Mouse (Mus musculus) liver, embryonic 16.5 days (tissue): Measurements from ENCODE around the gene Myh7. TPM values are rescaled to one million over a fixed set of nuclear protein-coding genes. Genes with fewer than 3 reads are reported as not detected.

ENCODE experiments used
- ATAC-seq: fragments of 200-750 bp; cut with Nextera tagmentation; 2 replicates; pipeline ENCODE4 v1.8.0; 2017; ENCODE audit warnings: low read depth, mild to moderate bottlenecking, moderate number of reproducible peaks, moderate library complexity
- H3K27ac ChIP-seq: fragments of 300-500 bp; sonication (generic); 2 replicates; pipeline ENCODE4 v1.5.1; 2014; ENCODE audit warnings: mild to moderate bottlenecking, low read length
- H3K27me3 ChIP-seq: fragments of 300-500 bp; sonication (generic); 2 replicates; pipeline ENCODE4 v1.6.1; 2014; ENCODE audit warnings: low read depth, low read length, mixed read lengths; ENCODE audit not compliant: control insufficient read depth, insufficient read depth
- H3K36me3 ChIP-seq: fragments of 300-500 bp; sonication (generic); 2 replicates; pipeline ENCODE4 v1.6.1; 2014; ENCODE audit warnings: mild to moderate bottlenecking; ENCODE audit not compliant: control insufficient read depth, insufficient read depth
- H3K4me1 ChIP-seq: fragments of 300-500 bp; sonication (generic); 2 replicates; pipeline ENCODE4 v1.6.1; 2014; ENCODE audit warnings: low read depth, low read length, mixed read lengths; ENCODE audit not compliant: control insufficient read depth
- H3K4me2 ChIP-seq: fragments of 300-500 bp; sonication (generic); 2 replicates; pipeline ENCODE4 v1.6.1; 2014; ENCODE audit warnings: low read depth, low read length, mixed read lengths
- H3K4me3 ChIP-seq: fragments of 300-500 bp; sonication (generic); 2 replicates; pipeline ENCODE4 v1.5.1; 2014; ENCODE audit warnings: low read depth, mild to moderate bottlenecking, low read length
- H3K9ac ChIP-seq: fragments of 300-500 bp; sonication (generic); 2 replicates; pipeline ENCODE4 v1.6.1; 2014; ENCODE audit warnings: low read depth, low read length
- H3K9me3 ChIP-seq: fragments of 300-500 bp; sonication (generic); replicated peaks from 2 replicates; pipeline ENCODE4 v1.6.1; 2016; ENCODE audit warnings: low read length; ENCODE audit not compliant: control insufficient read depth
- WGBS: fragments of 180-500 bp; shearing (Covaris S2); extraction: QIAGEN DNeasy Blood & Tissue Kit; methylation state at CpG from one replicate; pipeline ENCODE4 v1.1.7; 2014; ENCODE audit not compliant: insufficient replicate concordance; 5-methylcytosine and 5-hydroxymethylcytosine counted together
- polyA plus RNA-seq: library from polyadenylated mRNA; unstranded; fragments of >200 nt; fragmentation: Nextera tagmentation; extraction: Ambion mirVana; gene quantifications from 2 replicates; pipeline ENCODE4 v1.2.1, GENCODE M21; 2015

Gene Myh7
- polyA plus RNA-seq, 1 experiment from 2014 or later, result 3.1 TPM

DNA sequence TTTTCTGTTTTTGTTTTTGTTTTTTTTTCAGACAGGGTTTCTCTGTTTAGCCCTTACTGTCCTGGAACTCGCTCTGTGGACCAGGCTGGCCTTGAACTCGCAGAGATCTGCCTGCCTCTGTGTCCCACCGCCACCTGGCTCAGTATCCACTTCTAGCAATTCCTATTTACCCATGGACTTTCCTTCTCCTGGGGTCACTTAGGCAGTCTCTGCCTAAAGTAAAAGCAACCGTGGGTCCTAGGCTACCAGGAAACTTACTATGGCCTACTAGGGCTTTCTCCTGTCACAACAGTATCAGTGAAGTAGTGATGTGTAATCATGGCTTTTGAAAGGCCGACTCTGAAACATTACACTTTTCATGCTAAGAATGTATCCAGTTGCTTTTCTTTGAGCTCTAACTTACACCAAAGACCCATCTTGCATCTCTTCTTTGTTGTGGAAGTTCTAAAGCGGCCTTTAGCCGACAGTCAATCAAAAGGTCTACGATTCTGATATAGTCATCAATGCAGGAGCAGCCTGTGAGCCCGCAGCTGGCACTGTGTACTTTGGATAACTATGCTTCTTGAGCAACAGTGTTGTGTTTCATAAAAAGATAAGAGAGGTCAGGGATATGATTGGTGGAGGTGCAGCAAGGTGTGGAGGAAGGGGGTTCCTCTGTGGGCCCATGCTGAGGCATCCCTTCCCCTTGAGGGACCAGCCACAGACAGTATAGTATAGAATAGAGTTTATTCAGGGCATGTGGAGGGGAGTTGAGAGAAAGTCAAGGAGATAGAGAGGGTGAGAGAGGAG, 12.9 kb upstream of the Myh7 start:
- 63% methylated on average over 9 of the region's 9 CpGs for WGBS
- Histone ChIP-seq H3K9me3 (no peaks in the 10 kb centered on the region), H3K27me3 (no peaks in the 10 kb centered on the region), H3K36me3 (no peaks in the 10 kb centered on the region), H3K9ac (no peak overlapping the region), H3K4me3 (no peak overlapping the region), H3K4me1 (peaks cover 4% of the 10 kb centered on the region), H3K27ac (no peak overlapping the region), H3K4me2 (no peak overlapping the region)
- ATAC-seq, result no peak

GRCm38 (mm10) chr14:55006541-55006940, 12.1 kb upstream of the Myh7 start:
- WGBS, result 44% methylated on average over 3 of the region's 3 CpGs
- Histone ChIP-seq H3K4me2 (no peak overlapping the region), H3K27me3 (no peaks in the 10 kb centered on the region)

GRCm38 (mm10) chr14:55005967-55006366, 11.5 kb upstream of the Myh7 start:
- H3K27me3 ChIP-seq, result no peaks in the 10 kb centered on the region
- no peak overlapping the region for H3K9ac ChIP-seq
- 71% methylated on average over 8 of the region's 8 CpGs for WGBS
- H3K36me3 ChIP-seq, result no peaks in the 10 kb centered on the region
- peaks cover 4% of the 10 kb centered on the region for H3K4me1 ChIP-seq
- H3K27ac ChIP-seq, result no peak overlapping the region
- no peak overlapping the region for H3K4me2 ChIP-seq
- no peak overlapping the region for H3K4me3 ChIP-seq
- no peak for ATAC-seq
- H3K9me3 ChIP-seq, result no peaks in the 10 kb centered on the region

More at GRCm38 (mm10) chr14:55006541-55006940, 12.1 kb upstream of the Myh7 start:
- no peak overlapping the region for H3K9ac ChIP-seq
- no peak for ATAC-seq
- no peaks in the 10 kb centered on the region for H3K9me3 ChIP-seq
- H3K36me3 ChIP-seq, result no peaks in the 10 kb centered on the region
- peaks cover 4% of the 10 kb centered on the region for H3K4me1 ChIP-seq
- no peak overlapping the region for H3K27ac ChIP-seq
- H3K4me3 ChIP-seq, result no peak overlapping the region

- H3K9ac ChIP-seq, result no peak overlapping the region
- H3K4me1 ChIP-seq, result peaks cover 4% of the 10 kb centered on the region
- no peaks in the 10 kb centered on the region for H3K36me3 ChIP-seq
- ATAC-seq, result no peak
- no peak overlapping the region for H3K4me2 ChIP-seq
- no peak overlapping the region for H3K4me3 ChIP-seq
- WGBS, result 77% methylated on average over 2 of the region's 2 CpGs
- no peak overlapping the region for H3K27ac ChIP-seq
- H3K27me3 ChIP-seq, result no peaks in the 10 kb centered on the region
- no peaks in the 10 kb centered on the region for H3K9me3 ChIP-seq
Measured at GRCm38 (mm10) chr14:55005506-55005905, 11.1 kb upstream of the Myh7 start.

- 44% methylated on average over 18 of the region's 18 CpGs for WGBS
- H3K36me3 ChIP-seq, result no peaks in the 10 kb centered on the region
- H3K9ac ChIP-seq, result no peak overlapping the region
- no peaks in the 10 kb centered on the region for H3K27me3 ChIP-seq
- H3K9me3 ChIP-seq, result no peaks in the 10 kb centered on the region
- H3K4me3 ChIP-seq, result no peak overlapping the region
- no peak overlapping the region for H3K4me2 ChIP-seq
- H3K27ac ChIP-seq, result no peak overlapping the region
- ATAC-seq, result no peak
- peaks cover 4% of the 10 kb centered on the region for H3K4me1 ChIP-seq
Measured at GRCm38 (mm10) chr14:55003878-55004855, 9.7 kb upstream of the Myh7 start.

DNA sequence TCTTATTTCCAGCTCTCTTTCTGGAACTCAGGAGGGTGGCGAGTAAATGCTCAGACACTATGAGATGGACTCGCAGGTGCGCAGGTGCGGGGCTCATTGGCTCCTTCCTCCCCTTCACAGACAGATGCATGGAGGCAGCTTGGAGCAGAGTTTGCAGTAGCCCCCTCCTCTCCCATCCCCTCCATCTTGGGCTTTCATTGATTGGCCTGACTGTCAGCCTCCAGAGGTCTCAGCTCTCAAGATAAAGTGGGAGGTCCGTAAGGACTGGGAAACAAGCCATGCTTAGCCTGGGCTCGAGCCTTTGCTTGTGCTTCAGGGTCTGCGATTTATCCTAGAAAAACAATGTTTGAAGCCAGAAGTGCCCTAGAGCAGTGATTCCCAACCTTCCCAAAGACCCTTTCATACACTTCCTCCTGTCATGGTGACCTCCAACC, 8.3 kb upstream of the Myh7 start:
- ATAC-seq, result no peak
- H3K36me3 ChIP-seq, result no peaks in the 10 kb centered on the region
- WGBS, result 41% methylated on average over 7 of the region's 7 CpGs

GRCm38 (mm10) chr14:55001938-55002686, 7.7 kb upstream of the Myh7 start:
- Histone ChIP-seq H3K4me1 (peaks cover 4% of the 10 kb centered on the region), H3K4me2 (no peak overlapping the region), H3K4me3 (no peak overlapping the region), H3K36me3 (no peaks in the 10 kb centered on the region), H3K27me3 (no peaks in the 10 kb centered on the region), H3K27ac (no peak overlapping the region), H3K9me3 (no peaks in the 10 kb centered on the region), H3K9ac (no peak overlapping the region)
- 28% methylated on average over 12 of the region's 12 CpGs for WGBS
- no peak for ATAC-seq

More for the DNA sequence above, 8.3 kb upstream of the Myh7 start:
- no peak overlapping the region for H3K4me3 ChIP-seq
- H3K27me3 ChIP-seq, result no peaks in the 10 kb centered on the region
- peaks cover 4% of the 10 kb centered on the region for H3K4me1 ChIP-seq
- no peak overlapping the region for H3K9ac ChIP-seq
- no peaks in the 10 kb centered on the region for H3K9me3 ChIP-seq
- no peak overlapping the region for H3K27ac ChIP-seq
- no peak overlapping the region for H3K4me2 ChIP-seq

GRCm38 (mm10) chr14:55001446-55001845, 7.0 kb upstream of the Myh7 start:
- H3K4me2 ChIP-seq, result no peak overlapping the region
- no peak overlapping the region for H3K27ac ChIP-seq
- no peaks in the 10 kb centered on the region for H3K36me3 ChIP-seq
- WGBS, result 69% methylated on average over 2 of the region's 2 CpGs
- ATAC-seq, result no peak
- H3K4me3 ChIP-seq, result no peak overlapping the region
- no peaks in the 10 kb centered on the region for H3K9me3 ChIP-seq
- H3K27me3 ChIP-seq, result no peaks in the 10 kb centered on the region
- no peak overlapping the region for H3K9ac ChIP-seq
- H3K4me1 ChIP-seq, result peaks cover 4% of the 10 kb centered on the region
